Mouse (Mus musculus): ENCODE data around the gene Nalcn. TPM values are rescaled to one million over a fixed set of nuclear protein-coding genes. Genes with fewer than 3 reads are reported as not detected.
A peak's percentile ranks its signal among the peaks of the same experiment; 100 is the strongest.

Gene Nalcn
- polyA plus RNA-seq, 1 experiment from 2014 or later: 14.1 TPM

DNA sequence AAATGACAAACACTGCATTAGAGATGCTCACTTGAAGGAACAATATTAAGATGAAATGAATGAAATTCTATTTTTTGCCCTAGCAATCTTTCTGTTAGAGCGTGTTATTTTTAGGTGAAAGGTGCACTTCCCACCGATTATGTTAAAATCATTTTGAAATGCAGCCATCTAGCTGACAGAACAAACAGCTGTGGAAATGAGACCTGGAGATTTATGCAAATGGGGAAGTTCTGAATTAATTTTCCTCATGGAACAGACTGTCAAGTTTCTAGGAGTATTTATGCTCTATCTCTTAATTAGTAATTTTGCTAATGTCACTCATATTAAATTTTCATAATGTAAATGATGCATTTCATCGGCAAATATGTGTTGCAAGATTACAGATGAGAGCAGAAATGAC lies 191.4 kb downstream of the Nalcn start:
- Histone ChIP-seq H3K4me2 (ENCODE audit: low read length) (no peak overlapping the region), H3K9me3 (ENCODE audit: control insufficient read depth, low read length) (no peaks in the 10 kb centered on the region), H3K4me1 (ENCODE audit: control insufficient read depth, insufficient read depth, low read depth, low read length) (no peaks in the 10 kb centered on the region), H3K36me3 (ENCODE audit: control insufficient read depth, insufficient read depth, low read length) (no peaks in the 10 kb centered on the region), H3K27ac (ENCODE audit: low read depth, low read length) (no peak overlapping the region), H3K27me3 (replicated peaks; ENCODE audit: control insufficient read depth, insufficient read depth, low read length) (no peaks in the 10 kb centered on the region), H3K9ac (ENCODE audit: low read depth, low read length) (no peak overlapping the region), H3K4me3 (ENCODE audit: low read length) (no peak overlapping the region)
- ATAC-seq: no peak
- WGBS: 64% methylated on average over 3 of the region's 3 CpGs

DNA sequence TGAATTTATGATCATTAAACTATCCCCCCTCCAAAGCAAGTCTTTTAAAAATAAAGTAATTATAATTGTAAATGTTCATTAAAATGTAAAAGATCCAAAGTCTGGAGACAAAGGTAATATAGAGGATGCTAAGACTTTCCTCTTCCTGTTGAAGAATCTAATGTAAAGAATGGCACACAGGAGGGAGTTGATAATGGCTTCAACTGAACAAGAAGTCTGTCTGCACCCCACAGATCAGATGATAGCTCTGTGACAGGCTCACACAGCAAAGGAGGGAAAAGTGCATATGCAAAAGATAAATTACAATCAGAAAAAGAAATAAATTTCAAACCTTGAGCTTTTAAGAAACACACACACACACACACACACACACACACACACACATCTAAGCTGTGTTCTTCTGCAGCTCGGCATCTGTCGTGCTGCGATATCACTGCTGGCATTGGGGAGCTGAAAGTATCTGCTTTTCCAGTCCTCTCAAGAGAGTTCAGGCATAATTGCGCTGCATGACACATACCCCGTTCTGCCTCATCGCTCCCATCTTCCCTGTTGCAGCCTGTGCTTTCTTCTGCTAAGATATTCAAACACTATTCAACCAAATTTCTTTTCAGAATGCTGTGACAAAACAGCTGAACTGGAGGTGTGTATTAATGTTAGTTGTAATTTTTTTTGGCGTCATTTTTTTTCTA lies 250.6 kb downstream of the Nalcn start:
- H3K36me3 ChIP-seq (ENCODE audit: control insufficient read depth, insufficient read depth, low read length): no peaks in the 10 kb centered on the region
- H3K4me3 ChIP-seq (ENCODE audit: low read length): no peak overlapping the region
- no peak overlapping the region for H3K27ac ChIP-seq (ENCODE audit: low read depth, low read length)
- no peak overlapping the region for H3K9ac ChIP-seq (ENCODE audit: low read depth, low read length)
- no peaks in the 10 kb centered on the region for H3K27me3 ChIP-seq (replicated peaks; ENCODE audit: control insufficient read depth, insufficient read depth, low read length)
- no peaks in the 10 kb centered on the region for H3K4me1 ChIP-seq (ENCODE audit: control insufficient read depth, insufficient read depth, low read depth, low read length)
- no peak overlapping the region for H3K4me2 ChIP-seq (ENCODE audit: low read length)
- 48% methylated on average over 7 of the region's 7 CpGs for WGBS
- H3K9me3 ChIP-seq (ENCODE audit: control insufficient read depth, low read length): no peaks in the 10 kb centered on the region
- peak; percentile 80 for ATAC-seq

DNA sequence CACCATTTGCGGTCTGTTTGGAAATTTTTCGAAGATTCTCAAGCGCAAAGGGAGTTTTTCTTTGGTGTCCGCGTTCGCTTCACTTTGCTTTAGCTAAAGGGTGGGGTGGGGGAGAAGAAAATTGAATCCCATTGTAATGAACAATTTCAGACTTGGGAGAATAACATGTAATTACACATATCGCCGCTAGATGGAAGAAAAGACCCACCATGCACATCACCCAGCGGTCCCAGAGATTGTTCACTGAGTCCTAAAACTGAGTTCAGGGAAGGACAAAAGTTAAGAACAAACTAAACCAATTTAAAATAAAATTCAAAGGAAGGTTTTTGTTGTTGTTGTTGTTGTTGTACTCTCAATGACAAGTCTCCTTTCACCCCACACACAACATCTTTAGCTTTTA lies 255.4 kb downstream of the Nalcn start:
- Histone ChIP-seq H3K9ac (ENCODE audit: low read depth, low read length) (no peak overlapping the region), H3K27ac (ENCODE audit: low read depth, low read length) (no peak overlapping the region), H3K36me3 (ENCODE audit: control insufficient read depth, insufficient read depth, low read length) (no peaks in the 10 kb centered on the region), H3K27me3 (replicated peaks; ENCODE audit: control insufficient read depth, insufficient read depth, low read length) (no peaks in the 10 kb centered on the region), H3K4me1 (ENCODE audit: control insufficient read depth, insufficient read depth, low read depth, low read length) (no peaks in the 10 kb centered on the region), H3K4me3 (ENCODE audit: low read length) (no peak overlapping the region), H3K9me3 (ENCODE audit: control insufficient read depth, low read length) (no peaks in the 10 kb centered on the region), H3K4me2 (ENCODE audit: low read length) (no peak overlapping the region)
- WGBS: 10% methylated on average over 9 of the region's 9 CpGs
- peak; percentile 83 for ATAC-seq

DNA sequence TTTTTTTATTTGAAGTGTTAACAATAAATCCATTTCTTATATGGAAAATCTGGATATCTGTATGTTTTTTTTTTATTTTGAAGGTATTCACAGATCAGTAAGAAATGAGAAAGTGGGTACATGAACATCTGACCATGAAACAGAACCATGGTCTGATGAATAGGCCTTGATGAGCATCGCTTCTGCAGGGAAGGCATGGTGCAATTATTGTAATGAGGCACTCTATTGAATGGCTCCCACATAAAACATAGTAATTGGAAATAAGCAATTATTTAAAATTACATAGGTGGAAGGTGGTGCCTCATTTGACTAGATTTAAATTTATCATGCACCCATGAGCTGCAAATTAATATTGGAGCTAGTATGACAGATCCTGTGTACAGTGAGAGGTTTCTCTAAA lies 267.3 kb downstream of the Nalcn start:
- WGBS: 71% methylated on average over 1 of the region's 1 CpGs
- Histone ChIP-seq H3K27me3 (replicated peaks; ENCODE audit: control insufficient read depth, insufficient read depth, low read length) (no peaks in the 10 kb centered on the region), H3K9ac (ENCODE audit: low read depth, low read length) (no peak overlapping the region), H3K36me3 (ENCODE audit: control insufficient read depth, insufficient read depth, low read length) (no peaks in the 10 kb centered on the region), H3K4me1 (ENCODE audit: control insufficient read depth, insufficient read depth, low read depth, low read length) (no peaks in the 10 kb centered on the region), H3K9me3 (ENCODE audit: control insufficient read depth, low read length) (no peaks in the 10 kb centered on the region), H3K4me2 (ENCODE audit: low read length) (no peak overlapping the region), H3K4me3 (ENCODE audit: low read length) (no peak overlapping the region), H3K27ac (ENCODE audit: low read depth, low read length) (no peak overlapping the region)
- ATAC-seq: no peak

DNA sequence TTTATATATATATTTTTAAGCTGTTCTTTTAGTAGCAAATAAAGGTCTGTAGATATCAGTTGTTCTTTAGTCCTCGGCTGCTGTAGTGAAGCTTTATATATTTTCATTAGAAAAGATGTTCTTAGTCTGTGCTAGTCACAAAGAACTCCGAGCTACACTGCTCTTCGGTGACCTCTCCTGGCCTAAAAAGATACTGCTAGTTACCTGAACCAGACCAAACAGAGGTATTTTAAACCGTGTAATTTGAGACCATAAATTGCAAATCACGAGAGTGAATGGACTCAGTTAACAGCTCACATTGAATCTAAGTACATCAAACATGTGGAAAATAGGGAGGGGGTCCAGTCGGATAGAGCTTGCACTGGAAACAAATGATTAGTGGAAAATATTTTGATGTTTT lies 274.0 kb downstream of the Nalcn start:
- no peaks in the 10 kb centered on the region for H3K4me1 ChIP-seq (ENCODE audit: control insufficient read depth, insufficient read depth, low read depth, low read length)
- H3K9ac ChIP-seq (ENCODE audit: low read depth, low read length): no peak overlapping the region
- H3K36me3 ChIP-seq (ENCODE audit: control insufficient read depth, insufficient read depth, low read length): no peaks in the 10 kb centered on the region
- H3K27ac ChIP-seq (ENCODE audit: low read depth, low read length): no peak overlapping the region
- H3K27me3 ChIP-seq (replicated peaks; ENCODE audit: control insufficient read depth, insufficient read depth, low read length): no peaks in the 10 kb centered on the region
- 20% methylated on average over 6 of the region's 6 CpGs for WGBS
- H3K9me3 ChIP-seq (ENCODE audit: control insufficient read depth, low read length): no peaks in the 10 kb centered on the region
- no peak overlapping the region for H3K4me3 ChIP-seq (ENCODE audit: low read length)
- H3K4me2 ChIP-seq (ENCODE audit: low read length): no peak overlapping the region
- peak; percentile 61; the same call in 1 of the 2 replicates for ATAC-seq

DNA sequence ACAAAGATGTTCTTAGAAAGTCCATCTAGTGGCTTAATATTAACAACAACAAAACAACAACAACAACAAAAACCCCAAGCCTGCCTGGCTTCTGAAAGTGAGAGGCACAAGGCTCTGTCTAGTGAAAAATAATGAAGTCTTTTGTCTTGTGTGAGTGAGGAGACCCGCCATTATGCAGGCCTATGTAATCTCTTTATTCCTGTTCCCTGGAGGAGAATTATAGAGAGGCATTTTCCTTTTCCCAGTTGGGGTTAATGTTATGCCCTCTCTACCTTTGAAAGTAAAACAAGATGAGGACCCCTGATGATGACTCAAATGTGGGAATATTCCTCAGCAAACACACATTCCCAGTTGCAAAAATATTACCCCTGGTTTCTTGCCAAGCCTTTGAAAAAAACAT lies 295.1 kb downstream of the Nalcn start:
- no peaks in the 10 kb centered on the region for H3K36me3 ChIP-seq (ENCODE audit: control insufficient read depth, insufficient read depth, low read length)
- no peaks in the 10 kb centered on the region for H3K9me3 ChIP-seq (ENCODE audit: control insufficient read depth, low read length)
- no peak for ATAC-seq
- H3K4me1 ChIP-seq (ENCODE audit: control insufficient read depth, insufficient read depth, low read depth, low read length): no peaks in the 10 kb centered on the region
- H3K4me2 ChIP-seq (ENCODE audit: low read length): no peak overlapping the region
- WGBS: 12% methylated on average over 1 of the region's 1 CpGs
- no peak overlapping the region for H3K9ac ChIP-seq (ENCODE audit: low read depth, low read length)
- no peaks in the 10 kb centered on the region for H3K27me3 ChIP-seq (replicated peaks; ENCODE audit: control insufficient read depth, insufficient read depth, low read length)
- H3K4me3 ChIP-seq (ENCODE audit: low read length): no peak overlapping the region
- H3K27ac ChIP-seq (ENCODE audit: low read depth, low read length): no peak overlapping the region

DNA sequence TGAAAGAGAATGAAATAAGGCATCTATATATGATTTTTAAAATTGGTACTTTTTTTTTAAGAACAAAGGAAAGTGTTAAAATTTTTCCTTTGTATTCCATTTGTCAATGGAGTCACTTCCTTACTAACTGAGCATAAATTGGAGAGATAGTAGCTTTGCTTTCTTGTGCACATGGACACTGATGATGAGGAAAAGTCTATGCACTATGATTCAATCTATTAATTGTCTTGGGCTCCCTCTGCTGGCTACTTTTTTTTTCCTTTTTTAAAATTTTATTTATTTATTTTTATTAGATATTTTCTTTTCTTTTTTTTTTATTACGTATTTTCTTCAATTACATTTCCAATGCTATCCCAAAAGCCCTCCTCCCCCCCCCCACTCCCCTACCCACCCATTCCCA lies 312.6 kb downstream of the Nalcn start:
- no peaks in the 10 kb centered on the region for H3K4me1 ChIP-seq (ENCODE audit: control insufficient read depth, insufficient read depth, low read depth, low read length)
- no peaks in the 10 kb centered on the region for H3K9me3 ChIP-seq (ENCODE audit: control insufficient read depth, low read length)
- no peak overlapping the region for H3K4me2 ChIP-seq (ENCODE audit: low read length)
- no peak overlapping the region for H3K9ac ChIP-seq (ENCODE audit: low read depth, low read length)
- no peak overlapping the region for H3K4me3 ChIP-seq (ENCODE audit: low read length)
- no peak for ATAC-seq
- peaks cover 5% of the 10 kb centered on the region; the same call in 1 of the 2 replicates for H3K36me3 ChIP-seq (ENCODE audit: control insufficient read depth, insufficient read depth, low read length)
- H3K27me3 ChIP-seq (replicated peaks; ENCODE audit: control insufficient read depth, insufficient read depth, low read length): no peaks in the 10 kb centered on the region
- H3K27ac ChIP-seq (ENCODE audit: low read depth, low read length): no peak overlapping the region
- 56% methylated on average over 1 of the region's 1 CpGs for WGBS

DNA sequence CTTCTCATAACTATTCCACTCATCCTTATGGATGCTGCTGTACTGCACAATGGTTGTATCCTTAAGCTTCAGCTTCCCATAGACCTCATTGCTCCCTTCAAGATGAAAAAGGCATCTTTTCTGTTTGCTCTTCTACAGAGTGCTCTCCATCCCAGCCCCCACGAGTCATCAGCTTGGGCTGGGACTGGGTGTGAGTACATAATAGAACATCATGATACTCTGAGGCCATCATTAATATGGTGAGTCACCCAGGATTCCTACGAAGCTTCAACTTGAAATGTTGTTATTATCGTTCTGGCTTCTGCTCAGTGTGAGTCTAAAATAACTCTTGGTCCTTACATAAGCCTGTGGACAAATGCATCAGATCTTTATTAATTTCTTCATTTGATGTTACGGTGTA lies 314.6 kb downstream of the Nalcn start:
- Histone ChIP-seq H3K36me3 (ENCODE audit: control insufficient read depth, insufficient read depth, low read length) (peaks cover 5% of the 10 kb centered on the region; the same call in 1 of the 2 replicates), H3K4me3 (ENCODE audit: low read length) (no peak overlapping the region), H3K9me3 (ENCODE audit: control insufficient read depth, low read length) (no peaks in the 10 kb centered on the region), H3K4me1 (ENCODE audit: control insufficient read depth, insufficient read depth, low read depth, low read length) (no peaks in the 10 kb centered on the region), H3K9ac (ENCODE audit: low read depth, low read length) (no peak overlapping the region), H3K4me2 (ENCODE audit: low read length) (no peak overlapping the region), H3K27me3 (replicated peaks; ENCODE audit: control insufficient read depth, insufficient read depth, low read length) (no peaks in the 10 kb centered on the region), H3K27ac (ENCODE audit: low read depth, low read length) (no peak overlapping the region)
- 84% methylated on average over 4 of the region's 4 CpGs for WGBS
- no peak for ATAC-seq

DNA sequence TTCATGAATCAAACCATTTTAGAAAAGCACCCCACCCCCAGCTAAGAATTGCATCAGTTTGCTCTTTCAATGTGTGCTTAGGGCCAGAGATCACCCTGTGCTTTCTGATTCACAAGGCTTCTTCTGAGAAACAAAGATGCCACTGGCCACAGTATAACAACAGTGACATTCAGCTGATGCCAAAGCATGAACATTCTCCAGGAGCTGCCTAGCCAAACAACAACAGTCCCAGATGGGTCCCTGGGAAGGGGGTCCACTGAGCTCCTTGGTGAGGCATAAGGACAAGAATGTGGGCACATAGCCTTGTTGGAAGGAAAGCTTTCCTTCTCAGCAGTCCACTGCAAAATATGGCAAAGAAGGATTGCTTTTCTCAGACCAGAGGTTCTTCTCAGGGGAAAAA lies 330.9 kb downstream of the Nalcn start:
- Histone ChIP-seq H3K27ac (ENCODE audit: low read depth, low read length) (no peak overlapping the region), H3K36me3 (ENCODE audit: control insufficient read depth, insufficient read depth, low read length) (no peaks in the 10 kb centered on the region), H3K4me1 (ENCODE audit: control insufficient read depth, insufficient read depth, low read depth, low read length) (no peaks in the 10 kb centered on the region), H3K27me3 (replicated peaks; ENCODE audit: control insufficient read depth, insufficient read depth, low read length) (no peaks in the 10 kb centered on the region), H3K9ac (ENCODE audit: low read depth, low read length) (no peak overlapping the region), H3K4me3 (ENCODE audit: low read length) (no peak overlapping the region), H3K4me2 (ENCODE audit: low read length) (no peak overlapping the region), H3K9me3 (ENCODE audit: control insufficient read depth, low read length) (no peaks in the 10 kb centered on the region)
- peak; percentile 93 for ATAC-seq
